Mouse (Mus musculus) intestine, postnatal 0 days (tissue): ENCODE results near the gene Eif4g3. TPM values are rescaled to one million over a fixed set of nuclear protein-coding genes. Genes with fewer than 3 reads are reported as not detected.

Experiments
- ATAC-seq: fragments of 200-750 bp; cut with Nextera tagmentation; 2 replicates; pipeline ENCODE4 v1.8.0; 2017; ENCODE audit warnings: mild to moderate bottlenecking, moderate TSS enrichment, moderate library complexity
- H3K27ac ChIP-seq: fragments of 300-500 bp; sonication (generic); 2 replicates; pipeline ENCODE4 v1.5.1; 2014; ENCODE audit warnings: mild to moderate bottlenecking, low read depth, low read length, moderate library complexity
- H3K27me3 ChIP-seq: fragments of 300-500 bp; sonication (generic); replicated peaks from 2 replicates; pipeline ENCODE4 v1.6.1; 2014; ENCODE audit warnings: low read length, mixed read lengths; ENCODE audit not compliant: control insufficient read depth, insufficient read depth
- H3K36me3 ChIP-seq: fragments of 300-500 bp; sonication (generic); 2 replicates; pipeline ENCODE4 v1.6.1; 2014; ENCODE audit warnings: mild to moderate bottlenecking, moderate library complexity; ENCODE audit not compliant: control insufficient read depth, insufficient read depth
- H3K4me1 ChIP-seq: fragments of 300-500 bp; sonication (generic); replicated peaks from 2 replicates; pipeline ENCODE4 v1.6.1; 2014; ENCODE audit warnings: antibody characterized with exemption, low read length, mixed read lengths; ENCODE audit not compliant: control insufficient read depth, insufficient read depth
- H3K4me2 ChIP-seq: fragments of 300-500 bp; sonication (generic); replicated peaks from 2 replicates; pipeline ENCODE4 v1.6.1; 2014; ENCODE audit warnings: low read depth, mild to moderate bottlenecking, moderate library complexity
- H3K4me3 ChIP-seq: fragments of 300-500 bp; sonication (generic); 2 replicates; pipeline ENCODE4 v1.5.1; 2014; ENCODE audit warnings: low read depth, low read length
- H3K9ac ChIP-seq: fragments of 300-500 bp; sonication (generic); 2 replicates; pipeline ENCODE4 v1.6.1; 2014; ENCODE audit warnings: mild to moderate bottlenecking, low read depth, low read length
- H3K9me3 ChIP-seq: fragments of 300-500 bp; sonication (generic); 2 replicates; pipeline ENCODE4 v1.6.1; 2016; ENCODE audit warnings: mixed run types; ENCODE audit not compliant: control insufficient read depth
- CTCF ChIP-seq: sonication (generic); IDR thresholded peaks from 2 replicates; pipeline ENCODE4 v1.5.1; 2016; ENCODE audit warnings: low read depth, mild to moderate bottlenecking, control low read depth, antibody characterized with exemption, moderate library complexity
- WGBS: fragments of 180-500 bp; shearing (Covaris S2); extraction: QIAGEN DNeasy Blood & Tissue Kit; methylation state at CpG from one replicate; pipeline ENCODE4 v1.1.7; 2014; 5-methylcytosine and 5-hydroxymethylcytosine counted together
- polyA plus RNA-seq: library from polyadenylated mRNA; unstranded; fragments of >200 nt; fragmentation: Nextera tagmentation; extraction: Ambion mirVana; gene quantifications from 2 replicates; pipeline ENCODE4 v1.2.1, GENCODE M21; 2015

The Eif4g3 gene
- polyA plus RNA-seq, 1 experiment from 2014 or later = 11.9 TPM

GRCm38 (mm10) chr4:137993821-137994561, 1.2 kb downstream of the Eif4g3 start:
- Histone ChIP-seq H3K9ac (peak overlapping the region; percentile 98), H3K4me1 (no peaks in the 10 kb centered on the region; the same call in 1 of the 2 replicates), H3K4me2 (peak overlapping the region; percentile 85), H3K27ac (peak overlapping the region; percentile 91), H3K9me3 (no peaks in the 10 kb centered on the region), H3K36me3 (peaks cover 22% of the 10 kb centered on the region), H3K4me3 (peak overlapping the region; percentile 93), H3K27me3 (no peaks in the 10 kb centered on the region)
- under 1% methylated on average over 51 of the region's 60 CpGs for WGBS
- no peak for TF ChIP-seq CTCF
- peak; percentile 6; the same call in 1 of the 2 replicates for ATAC-seq

DNA sequence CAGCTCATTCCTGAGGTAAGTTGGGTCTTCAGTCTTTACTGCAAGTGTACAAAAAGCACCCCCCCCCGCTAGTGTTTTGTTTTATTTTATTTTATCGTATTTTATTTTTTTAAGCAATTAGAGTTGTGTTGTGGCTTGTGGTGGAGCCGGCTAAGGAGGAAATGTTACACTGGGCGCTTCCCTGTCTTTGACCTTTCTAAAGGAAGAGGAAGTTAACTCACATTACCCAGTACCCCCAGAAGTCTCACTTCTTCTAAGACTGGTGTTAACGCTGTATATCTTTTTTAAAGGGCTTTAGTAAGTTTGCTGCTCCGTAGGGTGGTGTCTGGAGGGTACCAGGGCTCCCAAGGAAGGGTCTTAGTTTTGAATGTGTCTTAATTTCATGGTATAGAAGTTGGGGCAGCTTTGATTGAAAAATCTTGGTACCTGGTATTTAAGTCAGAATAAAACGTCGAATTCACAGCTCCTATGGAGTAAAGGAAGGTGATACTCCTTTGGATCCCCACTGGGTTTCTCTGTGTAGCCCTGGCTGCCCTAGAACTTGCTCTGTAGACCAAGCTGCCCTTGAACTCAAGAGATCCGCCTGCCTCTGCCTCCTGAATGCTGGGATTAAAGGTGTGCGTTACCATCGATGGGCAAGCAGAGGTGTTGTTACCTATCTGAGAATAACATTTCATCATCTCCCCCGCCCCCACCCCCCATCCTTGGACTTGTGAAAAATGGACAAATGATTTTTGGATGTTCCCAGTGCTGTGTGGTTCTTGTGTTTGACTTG, 1.9 kb downstream of the Eif4g3 start:
- no peaks in the 10 kb centered on the region for H3K27me3 ChIP-seq

GRCm38 (mm10) chr4:137995399-137995798, 2.6 kb downstream of the Eif4g3 start:
- H3K4me3 ChIP-seq = peak overlapping the region; percentile 11; the same call in 1 of the 2 replicates
- H3K36me3 ChIP-seq = peaks cover 29% of the 10 kb centered on the region
- H3K9me3 ChIP-seq = no peaks in the 10 kb centered on the region
- WGBS = 70% methylated on average over 12 of the region's 12 CpGs
- H3K9ac ChIP-seq = no peak overlapping the region
- no peak for TF ChIP-seq CTCF
- ATAC-seq = no peak
- H3K4me1 ChIP-seq = no peaks in the 10 kb centered on the region; the same call in 1 of the 2 replicates
- no peak overlapping the region for H3K27ac ChIP-seq
- H3K27me3 ChIP-seq = no peaks in the 10 kb centered on the region
- H3K4me2 ChIP-seq = peak overlapping the region; percentile 85

More for the DNA sequence above, 1.9 kb downstream of the Eif4g3 start:
- H3K9ac ChIP-seq = peak overlapping the region; percentile 98
- peak overlapping the region; percentile 93 for H3K4me3 ChIP-seq
- WGBS = 37% methylated on average over 12 of the region's 12 CpGs
- ATAC-seq = no peak
- no peak for TF ChIP-seq CTCF
- peak overlapping the region; percentile 85 for H3K4me2 ChIP-seq
- H3K9me3 ChIP-seq = no peaks in the 10 kb centered on the region
- no peak overlapping the region; the same call in 1 of the 2 replicates for H3K27ac ChIP-seq
- no peaks in the 10 kb centered on the region; the same call in 1 of the 2 replicates for H3K4me1 ChIP-seq
- peaks cover 29% of the 10 kb centered on the region for H3K36me3 ChIP-seq

DNA sequence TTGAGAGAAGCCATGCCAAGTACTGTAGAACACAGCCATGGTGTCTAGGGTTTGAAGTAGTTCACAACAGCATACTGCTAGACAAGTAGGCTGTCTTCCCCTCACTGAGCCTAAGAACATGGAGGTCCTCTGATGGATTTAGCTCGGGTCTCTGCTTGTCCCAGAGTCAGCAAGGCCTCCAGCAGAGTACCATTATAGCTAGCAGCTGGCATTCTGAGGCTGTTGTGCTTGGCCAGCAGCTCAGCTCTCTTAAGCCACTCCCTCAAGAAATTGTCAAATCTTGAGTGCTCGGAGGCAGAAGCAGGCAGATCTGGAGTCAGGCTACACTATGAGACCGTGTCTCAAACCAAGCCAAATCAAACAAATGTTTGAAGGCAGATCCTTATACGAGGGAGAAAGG, 5.4 kb downstream of the Eif4g3 start:
- no peak for ATAC-seq
- H3K27ac ChIP-seq = no peak overlapping the region
- peaks cover 2% of the 10 kb centered on the region; the same call in 1 of the 2 replicates for H3K4me1 ChIP-seq
- H3K9me3 ChIP-seq = no peaks in the 10 kb centered on the region
- no peak overlapping the region for H3K4me3 ChIP-seq
- H3K27me3 ChIP-seq = no peaks in the 10 kb centered on the region
- no peak for TF ChIP-seq CTCF
- H3K9ac ChIP-seq = no peak overlapping the region
- 72% methylated on average over 4 of the region's 4 CpGs for WGBS
- peaks cover 34% of the 10 kb centered on the region for H3K36me3 ChIP-seq
- H3K4me2 ChIP-seq = no peak overlapping the region

GRCm38 (mm10) chr4:138000682-138001081, 7.9 kb downstream of the Eif4g3 start:
- Histone ChIP-seq H3K9ac (peak overlapping the region; percentile 7; the same call in 1 of the 2 replicates), H3K4me3 (no peak overlapping the region), H3K27me3 (no peaks in the 10 kb centered on the region), H3K36me3 (peaks cover 45% of the 10 kb centered on the region), H3K9me3 (no peaks in the 10 kb centered on the region), H3K27ac (no peak overlapping the region), H3K4me2 (no peak overlapping the region), H3K4me1 (peaks cover 2% of the 10 kb centered on the region; the same call in 1 of the 2 replicates)
- no peak for ATAC-seq
- TF ChIP-seq CTCF = no peak
- 25% methylated on average over 7 of the region's 7 CpGs for WGBS
